Mouse (Mus musculus) MEL (cell line): ENCODE measurements around the gene Mri1. TPM values are rescaled to one million over a fixed set of nuclear protein-coding genes. Genes with fewer than 3 reads are reported as not detected.

Source experiments
- DNase-seq: peaks from one replicate; pipeline ENCODE4 v3.0.0; 2011; ENCODE audit warnings: low read depth, low spot score
- H3K27ac ChIP-seq: 2 replicates; pipeline ENCODE4 v1.5.1; 2012; ENCODE audit warnings: low read depth, mild to moderate bottlenecking, control low read depth, low read length, moderate library complexity; ENCODE audit not compliant: control insufficient read depth
- H3K27me3 ChIP-seq, 2 experiments: fragments of 150-350 bp in 1 of 2; sonication (generic) in 1 of 2; 2 replicates each; pipeline ENCODE4 v1.6.1; 2012; ENCODE audit warnings: low read length in 2 of 2, mild to moderate bottlenecking in 2 of 2, improper control_type of control experiment in 1 of 2, moderate library complexity in 1 of 2; ENCODE audit not compliant: insufficient read depth in 2 of 2, control insufficient read depth in 1 of 2
- H3K36me3 ChIP-seq, 2 experiments: 2 replicates each; pipeline ENCODE4 v1.6.1; 2012 to 2014; ENCODE audit warnings: low read length in 2 of 2, improper control_type of control experiment in 1 of 2, inconsistent platforms in 1 of 2, mild to moderate bottlenecking in 1 of 2; ENCODE audit not compliant: insufficient read depth in 2 of 2, control insufficient read depth in 1 of 2
- H3K4me1 ChIP-seq, 2 experiments: fragments of 150-350 bp in 1 of 2; sonication (generic) in 1 of 2; 2 replicates each; pipeline ENCODE4 v1.6.1; 2012; ENCODE audit warnings: low read length in 2 of 2, improper control_type of control experiment in 1 of 2, mild to moderate bottlenecking in 1 of 2; ENCODE audit not compliant: insufficient read depth in 2 of 2, control insufficient read depth in 1 of 2
- H3K4me3 ChIP-seq, 2 experiments: fragments of 150-350 bp in 1 of 2; sonication (generic) in 1 of 2; 2 replicates each; pipeline ENCODE4 v1.5.1; 2012; ENCODE audit warnings: low read depth in 2 of 2, low read length in 2 of 2, mild to moderate bottlenecking in 2 of 2, moderate library complexity in 2 of 2, control low read depth in 1 of 2, improper control_type of control experiment in 1 of 2; ENCODE audit not compliant: control insufficient read depth in 1 of 2, insufficient read depth in 1 of 2
- H3K79me2 ChIP-seq: 2 replicates; pipeline ENCODE4 v1.6.1; 2012; ENCODE audit warnings: mild to moderate bottlenecking, low read length, moderate library complexity; ENCODE audit not compliant: control insufficient read depth, poor library complexity, insufficient read depth
- H3K9ac ChIP-seq: 2 replicates; pipeline ENCODE4 v1.6.1; 2012; ENCODE audit warnings: low read depth, mild to moderate bottlenecking, control low read depth, low read length, moderate library complexity; ENCODE audit not compliant: control insufficient read depth, poor library complexity, severe bottlenecking
- H3K9me3 ChIP-seq: fragments of 150-350 bp; sonication (generic); replicated peaks from 2 replicates; pipeline ENCODE4 v1.6.1; 2012; ENCODE audit warnings: mild to moderate bottlenecking, low read length, improper control_type of control experiment, moderate library complexity; ENCODE audit not compliant: insufficient read depth
- BHLHE40 ChIP-seq: IDR thresholded peaks from 2 replicates; pipeline ENCODE4 v1.6.1; 2012; ENCODE audit warnings: low read depth, mild to moderate bottlenecking, inconsistent platforms, low read length, improper control_type of control experiment, borderline replicate concordance
- CHD1 ChIP-seq: IDR thresholded peaks from 2 replicates; pipeline ENCODE4 v1.6.1; 2012; ENCODE audit warnings: low read depth, mild to moderate bottlenecking, inconsistent platforms, low read length, improper control_type of control experiment
- CHD2 ChIP-seq: IDR thresholded peaks from 2 replicates; pipeline ENCODE4 v1.6.1; 2011; ENCODE audit warnings: low read length, improper control_type of control experiment
- CTCF ChIP-seq, 3 experiments: IDR thresholded peaks in 2 of 3; conservative IDR thresholded peaks in 1 of 3; 2 replicates each; pipeline ENCODE4 v1.5.1; 2011 to 2012; ENCODE audit warnings: low read length in 3 of 3, low read depth in 2 of 3, mild to moderate bottlenecking in 2 of 3, improper control_type of control experiment in 1 of 3, inconsistent platforms in 1 of 3, mixed read lengths in 1 of 3, moderate library complexity in 1 of 3; ENCODE audit not compliant: control insufficient read depth in 1 of 3, insufficient read depth in 1 of 3, poor library complexity in 1 of 3, severe bottlenecking in 1 of 3
- E2F4 ChIP-seq: IDR thresholded peaks from 2 replicates; pipeline ENCODE4 v1.6.1; 2011; ENCODE audit warnings: low read depth, low read length, improper control_type of control experiment, borderline replicate concordance
- ELF1 ChIP-seq: IDR thresholded peaks from 2 replicates; pipeline ENCODE4 v1.6.1; 2014; ENCODE audit warnings: low read depth, mild to moderate bottlenecking, inconsistent platforms, low read length, improper control_type of control experiment, moderate library complexity
- EP300 ChIP-seq, 2 experiments: IDR thresholded peaks; 2 replicates each; pipeline ENCODE4 v1.6.1; 2011; ENCODE audit warnings: improper control_type of control experiment in 2 of 2, low read length in 2 of 2, low read depth in 1 of 2, mild to moderate bottlenecking in 1 of 2
- ETS1 ChIP-seq: IDR thresholded peaks from 2 replicates; pipeline ENCODE4 v1.6.1; 2012; ENCODE audit warnings: low read depth, mild to moderate bottlenecking, inconsistent platforms, low read length, improper control_type of control experiment, moderate library complexity
- GATA1 ChIP-seq: IDR thresholded peaks from 2 replicates; pipeline ENCODE4 v1.6.1; 2011; ENCODE audit warnings: low read depth, low read length, improper control_type of control experiment
- HCFC1 ChIP-seq: IDR thresholded peaks from 2 replicates; pipeline ENCODE4 v1.6.1; 2012; ENCODE audit warnings: low read depth, mild to moderate bottlenecking, inconsistent platforms, low read length, improper control_type of control experiment, moderate library complexity
- JUND ChIP-seq: IDR thresholded peaks from 2 replicates; pipeline ENCODE4 v1.6.1; 2011; ENCODE audit warnings: low read depth, mild to moderate bottlenecking, improper control_type of control experiment, low read length
- KAT2A ChIP-seq: conservative IDR thresholded peaks from 2 replicates; pipeline ENCODE4 v1.6.1; 2012; ENCODE audit warnings: low read depth, low read length, improper control_type of control experiment, inconsistent platforms
- MAFK ChIP-seq: IDR thresholded peaks from 2 replicates; pipeline ENCODE4 v1.6.1; 2011; ENCODE audit warnings: low read depth, mild to moderate bottlenecking, low read length, improper control_type of control experiment, borderline replicate concordance
- MAX ChIP-seq: IDR thresholded peaks from 2 replicates; pipeline ENCODE4 v1.6.1; 2011; ENCODE audit warnings: low read length, improper control_type of control experiment
- MAZ ChIP-seq: IDR thresholded peaks from 2 replicates; pipeline ENCODE4 v1.6.1; 2012; ENCODE audit warnings: low read depth, mild to moderate bottlenecking, inconsistent platforms, low read length, improper control_type of control experiment
- MEF2A ChIP-seq: IDR thresholded peaks from 2 replicates; pipeline ENCODE4 v1.6.1; 2014; ENCODE audit warnings: low read depth, mild to moderate bottlenecking, inconsistent platforms, low read length, improper control_type of control experiment; ENCODE audit not compliant: poor library complexity, insufficient replicate concordance, severe bottlenecking; ENCODE audit errors: extremely low read depth
- MXI1 ChIP-seq: IDR thresholded peaks from 2 replicates; pipeline ENCODE4 v1.6.1; 2011; ENCODE audit warnings: mild to moderate bottlenecking, low read depth, low read length, improper control_type of control experiment
- MYB ChIP-seq: IDR thresholded peaks from 2 replicates; pipeline ENCODE4 v1.6.1; 2011; ENCODE audit warnings: mild to moderate bottlenecking, low read depth, low read length, improper control_type of control experiment
- MYC ChIP-seq: IDR thresholded peaks from 2 replicates; pipeline ENCODE4 v1.6.1; 2011; ENCODE audit warnings: low read depth, mild to moderate bottlenecking, low read length, improper control_type of control experiment, moderate library complexity
- NELFE ChIP-seq: IDR thresholded peaks from 2 replicates; pipeline ENCODE4 v1.6.1; 2011; ENCODE audit warnings: low read depth, low read length, improper control_type of control experiment
- NRF1 ChIP-seq: IDR thresholded peaks from 2 replicates; pipeline ENCODE4 v1.6.1; 2014; ENCODE audit warnings: low read depth, mild to moderate bottlenecking, inconsistent platforms, low read length, improper control_type of control experiment, moderate library complexity; ENCODE audit not compliant: poor library complexity, insufficient read depth, severe bottlenecking
- POLR2A ChIP-seq, 2 experiments: IDR thresholded peaks; 2 replicates each; pipeline ENCODE4 v1.6.1; 2011 to 2012; ENCODE audit warnings: low read length in 2 of 2, mild to moderate bottlenecking in 2 of 2, control low read depth in 1 of 2, improper control_type of control experiment in 1 of 2, low read depth in 1 of 2, moderate library complexity in 1 of 2; ENCODE audit not compliant: control insufficient read depth in 1 of 2, insufficient read depth in 1 of 2, poor library complexity in 1 of 2
- POLR2AphosphoS2 ChIP-seq: IDR thresholded peaks from 2 replicates; pipeline ENCODE4 v1.6.1; 2011; ENCODE audit warnings: low read length, improper control_type of control experiment
- POLR2AphosphoS5 ChIP-seq: IDR thresholded peaks from 2 replicates; pipeline ENCODE4 v1.6.1; 2012; ENCODE audit warnings: low read depth, borderline replicate concordance, mild to moderate bottlenecking, inconsistent platforms, low read length, moderate library complexity, mixed read lengths
- RAD21 ChIP-seq: IDR thresholded peaks from 2 replicates; pipeline ENCODE4 v1.6.1; 2011; ENCODE audit warnings: mild to moderate bottlenecking, low read depth, low read length, improper control_type of control experiment
- SIN3A ChIP-seq: IDR thresholded peaks from 2 replicates; pipeline ENCODE4 v1.6.1; 2012; ENCODE audit warnings: low read length, improper control_type of control experiment, inconsistent platforms
- SMC3 ChIP-seq: IDR thresholded peaks from 2 replicates; pipeline ENCODE4 v1.6.1; 2011; ENCODE audit warnings: low read depth, low read length, improper control_type of control experiment
- TBP ChIP-seq: IDR thresholded peaks from 2 replicates; pipeline ENCODE4 v1.8.0; 2011; ENCODE audit warnings: low read depth, low read length, improper control_type of control experiment
- TCF12 ChIP-seq: IDR thresholded peaks from 2 replicates; pipeline ENCODE4 v1.6.1; 2014; ENCODE audit warnings: low read depth, mild to moderate bottlenecking, inconsistent platforms, low read length, improper control_type of control experiment, moderate library complexity
- UBTF ChIP-seq: IDR thresholded peaks from 2 replicates; pipeline ENCODE4 v1.6.1; 2012; ENCODE audit warnings: low read depth, mild to moderate bottlenecking, inconsistent platforms, low read length, improper control_type of control experiment, moderate library complexity, borderline replicate concordance; ENCODE audit not compliant: insufficient read depth
- USF1 ChIP-seq: IDR thresholded peaks from 2 replicates; pipeline ENCODE4 v1.6.1; 2014; ENCODE audit warnings: low read depth, mild to moderate bottlenecking, inconsistent platforms, low read length, improper control_type of control experiment, moderate library complexity
- ZC3H11A ChIP-seq: IDR thresholded peaks from 2 replicates; pipeline ENCODE4 v1.6.1; 2012; ENCODE audit warnings: low read depth, mild to moderate bottlenecking, inconsistent platforms, low read length, improper control_type of control experiment
- ZKSCAN1 ChIP-seq: IDR thresholded peaks from 2 replicates; pipeline ENCODE4 v1.6.1; 2012; ENCODE audit warnings: low read depth, mild to moderate bottlenecking, inconsistent platforms, low read length, improper control_type of control experiment, moderate library complexity
- ZMIZ1 ChIP-seq: IDR thresholded peaks from 2 replicates; pipeline ENCODE4 v1.6.1; 2012; ENCODE audit warnings: low read depth, mild to moderate bottlenecking, inconsistent platforms, low read length, improper control_type of control experiment, moderate library complexity
- ZNF384 ChIP-seq: IDR thresholded peaks from 2 replicates; pipeline ENCODE4 v1.6.1; 2012; ENCODE audit warnings: low read depth, mild to moderate bottlenecking, inconsistent platforms, low read length, improper control_type of control experiment
- polyA plus RNA-seq, 2 experiments: library from polyadenylated mRNA; stranded (reverse) in 1 of 2; unstranded in 1 of 2; fragments of >175 nt in 1 of 2; fragments of >200 nt in 1 of 2; gene quantifications; 2 replicates each; pipeline versions ENCODE4 v1.2.1 to v1.2.4; 2012; ENCODE audit warnings: low replicate concordance in 2 of 2, low read depth in 1 of 2; ENCODE audit not compliant: insufficient read length in 2 of 2, insufficient read depth in 1 of 2, missing spikeins in 1 of 2
- total RNA-seq: library from RNA; depleted of rRNA; stranded (reverse); fragments of 300-350 nt; gene quantifications from 2 replicates; pipeline ENCODE4 v1.2.3, GENCODE M21; 2012

Gene Mri1
- total and polyA plus RNA-seq, 3 experiments, result 27.8 to 43.2 TPM; not detected in 1

DNA sequence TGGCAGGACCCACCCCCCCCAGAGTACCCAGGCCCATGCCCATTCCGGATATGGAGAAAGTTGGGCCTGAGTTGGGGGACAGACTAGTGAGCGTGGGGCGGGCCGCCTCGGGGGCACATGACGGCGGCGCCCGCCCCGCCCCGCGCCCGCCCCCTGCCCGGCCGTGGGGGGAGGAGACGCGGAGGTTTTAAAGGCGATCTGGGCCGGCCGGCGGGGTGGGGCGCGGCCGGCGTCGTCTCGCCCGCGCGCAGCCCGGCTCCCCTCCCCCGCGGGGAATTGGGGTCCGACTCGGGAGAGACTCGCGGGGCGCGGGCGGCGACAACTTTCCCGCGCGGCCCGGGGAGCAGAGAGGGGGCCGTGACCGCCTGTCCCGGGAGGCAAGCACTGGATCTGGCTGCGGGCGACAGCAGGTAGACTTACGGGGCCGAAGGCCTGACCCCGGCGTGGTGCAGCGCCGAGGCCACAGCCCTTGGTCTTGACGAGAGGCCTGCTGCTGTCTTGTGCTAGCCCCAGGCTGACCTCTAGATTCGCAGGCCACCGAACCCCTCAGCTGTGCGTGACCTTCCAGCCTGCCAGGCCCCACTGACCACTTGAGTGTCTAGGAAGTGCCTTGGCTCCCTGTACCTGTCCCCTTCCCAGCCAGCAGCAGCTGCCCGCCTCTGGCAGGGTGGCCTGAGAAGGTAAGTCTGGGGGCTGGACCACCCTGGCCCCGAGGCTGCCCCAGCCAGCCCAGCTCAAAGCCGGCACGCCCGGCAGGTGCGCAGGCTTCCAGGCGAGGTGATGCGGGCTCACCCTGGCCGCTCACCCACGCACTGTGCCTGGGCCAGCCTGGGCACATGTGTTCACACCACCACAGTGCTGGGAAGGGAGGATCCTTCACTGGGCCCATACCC lies 56.2 kb downstream of the Mri1 start:
- DNase-seq, result peak; percentile 58
- H3K4me3 ChIP-seq, result peak overlapping the region; percentile 60 to 91
- peaks cover 0 to 35% of the 10 kb centered on the region in 2 experiments for H3K4me1 ChIP-seq
- peak overlapping the region; percentile 36 for H3K27ac ChIP-seq
- peak overlapping the region; percentile 76 for H3K9ac ChIP-seq
- H3K9me3 ChIP-seq, result no peaks in the 10 kb centered on the region
- H3K27me3 ChIP-seq, result no peaks in the 10 kb centered on the region
- H3K36me3 ChIP-seq, result peaks cover 0 to 7% of the 10 kb centered on the region in 2 experiments; a peak in 1 of 4 replicates
- H3K79me2 ChIP-seq, result peaks cover 4% of the 10 kb centered on the region; the same call in 1 of the 2 replicates
- TF ChIP-seq KAT2A, result no peak
- TF ChIP-seq ETS1, result no peak
- TF ChIP-seq POLR2A (IDR thresholded peaks at IDR 0.05; ENCODE audit: control insufficient read depth in 1 of 2, insufficient read depth in 1 of 2, low read depth in 1 of 2, low read length in 2 of 2, poor library complexity in 1 of 2), result peak; percentile 28 to 72; a peak in 3 of 4 replicates
- 0 out of 2 replicates have a peak, but pooled peaks have one; percentile 53 for TF ChIP-seq MYC
- TF ChIP-seq BHLHE40, result no peak
- no peak for TF ChIP-seq JUND
- TF ChIP-seq SIN3A, result 0 out of 2 replicates have a peak, but pooled peaks have one; percentile 9
- no peak; the same call in 1 of the 2 replicates for TF ChIP-seq MXI1
- no peak for TF ChIP-seq TBP
- TF ChIP-seq CTCF (IDR thresholded peaks at IDR 0.05 in 2 of 3, conservative IDR thresholded peaks at IDR 0.05 in 1 of 3; ENCODE audit: control insufficient read depth in 1 of 3, insufficient read depth in 1 of 3, low read depth in 2 of 3, low read length in 3 of 3, poor library complexity in 1 of 3, severe bottlenecking in 1 of 3), result no peak
- TF ChIP-seq POLR2AphosphoS2, result 0 out of 2 replicates have a peak, but pooled peaks have one; percentile 28
- peak; percentile 57; the same call in 1 of the 2 replicates for TF ChIP-seq NELFE
- no peak for TF ChIP-seq CHD2
- no peak for TF ChIP-seq HCFC1
- no peak for TF ChIP-seq ELF1
- TF ChIP-seq EP300 (IDR thresholded peaks at IDR 0.05; ENCODE audit: low read depth in 1 of 2, low read length in 2 of 2), result no peak
- TF ChIP-seq UBTF, result no peak
- no peak for TF ChIP-seq POLR2AphosphoS5
- TF ChIP-seq ZMIZ1, result peak; percentile 68
- TF ChIP-seq CHD1, result no peak
- no peak for TF ChIP-seq TCF12
- no peak for TF ChIP-seq ZC3H11A
- TF ChIP-seq MEF2A, result no peak
- no peak for TF ChIP-seq MYB
- TF ChIP-seq MAFK, result no peak
- TF ChIP-seq USF1, result peak; percentile 77
- no peak for TF ChIP-seq E2F4
- no peak for TF ChIP-seq GATA1
- peak; percentile 62; the same call in 1 of the 2 replicates for TF ChIP-seq MAX
- TF ChIP-seq ZKSCAN1, result no peak
- no peak for TF ChIP-seq NRF1
- TF ChIP-seq MAZ, result peak; percentile 41; the same call in 1 of the 2 replicates
- TF ChIP-seq ZNF384, result no peak
- no peak for TF ChIP-seq SMC3
- TF ChIP-seq RAD21, result no peak
